Mouse (Mus musculus): ENCODE data around the gene Cd300e. TPM values are rescaled to one million over a fixed set of nuclear protein-coding genes. Genes with fewer than 3 reads are reported as not detected.

The Cd300e gene
- polyA plus RNA-seq, 1 experiment from 2014 or later, result 0.40 TPM

DNA sequence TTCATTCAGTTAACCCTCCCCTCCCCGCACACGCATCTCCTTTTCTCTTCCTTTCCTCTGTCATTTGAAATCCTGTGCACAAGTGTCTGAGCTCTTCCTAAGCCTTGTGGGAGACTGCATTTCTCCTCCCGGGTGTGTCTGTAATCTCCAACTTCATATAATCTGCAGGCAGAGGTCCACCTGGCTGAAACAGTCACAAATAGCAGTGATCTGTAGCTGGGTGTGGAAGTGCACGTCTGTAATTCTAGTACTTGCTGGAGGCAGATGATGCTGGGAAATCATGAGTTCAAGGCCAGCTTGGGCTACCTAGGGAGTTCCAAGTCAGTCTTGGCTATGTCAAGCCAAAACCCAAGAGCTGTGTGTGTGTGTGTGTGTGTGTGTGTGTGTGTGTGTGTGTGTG, 30.2 kb upstream of the Cd300e start:
- no peaks in the 10 kb centered on the region for H3K36me3 ChIP-seq (ENCODE audit: inconsistent target)
- H3K79me2 ChIP-seq (ENCODE audit: inconsistent target), result no peaks in the 10 kb centered on the region
- WGBS (ENCODE audit: missing documents), result 49% methylated on average over 3 of the region's 4 CpGs
- no peak overlapping the region for H3K4me3 ChIP-seq (ENCODE audit: inconsistent target)
- no peak overlapping the region for H3K27ac ChIP-seq

DNA sequence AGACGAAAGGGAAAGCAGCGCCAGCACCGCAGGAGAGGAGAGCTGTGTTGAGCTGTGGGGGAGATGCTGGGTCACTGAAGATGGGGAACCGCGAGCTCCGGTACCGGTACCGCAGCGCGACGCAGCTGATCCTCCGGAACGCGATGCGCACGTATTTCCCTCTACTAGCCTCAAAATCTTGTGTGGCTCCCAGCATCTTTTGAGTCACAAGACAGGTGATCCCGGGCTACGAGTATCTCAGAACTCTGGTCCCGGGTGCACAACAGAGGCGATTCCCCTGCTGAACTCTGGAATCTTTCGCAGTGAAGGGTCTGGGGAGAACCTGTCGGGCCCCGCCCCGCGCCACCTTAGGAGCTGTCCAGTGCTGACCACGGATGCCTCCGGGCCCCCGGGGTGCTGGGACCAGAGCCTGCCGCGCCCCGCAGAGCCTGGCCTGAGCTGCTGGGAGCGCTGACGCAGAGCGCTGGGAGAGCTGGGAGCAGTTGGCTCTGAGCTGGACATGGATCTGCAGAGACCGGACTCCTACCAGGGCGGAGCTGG, 29.5 kb upstream of the Cd300e start, which contains the start of gene Rab37:
Gene Rab37, plus strand, starts transcription at position 70 of the 540 bp plus-strand sequence.
- Histone ChIP-seq H3K79me2 (ENCODE audit: inconsistent target) (no peaks in the 10 kb centered on the region), H3K27ac (no peak within 1 kb of the TSS), H3K4me3 (ENCODE audit: inconsistent target) (no peak within 1 kb of the TSS), H3K36me3 (ENCODE audit: inconsistent target) (no peaks in the 10 kb centered on the region)
- 3% methylated on average over 35 of the region's 36 CpGs for WGBS (ENCODE audit: missing documents)

DNA sequence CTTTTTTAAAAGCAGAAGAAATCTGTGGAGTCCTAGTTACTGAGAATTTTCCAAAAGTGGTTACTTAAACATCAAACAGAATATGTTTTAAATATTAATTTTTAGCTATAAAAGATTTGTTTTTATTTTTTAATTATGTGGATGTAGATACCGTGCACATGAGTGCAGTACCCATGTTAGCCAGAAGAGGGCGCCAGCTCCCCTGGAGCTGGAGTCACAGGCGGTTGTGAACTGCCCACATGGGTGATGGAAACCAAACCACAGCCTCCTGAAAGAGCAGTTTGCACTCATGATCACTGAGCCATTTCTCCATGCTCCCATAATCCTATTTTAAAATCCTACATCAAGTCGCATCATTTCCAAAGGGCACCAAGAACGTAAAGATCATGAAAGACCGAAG, 27.9 kb upstream of the Cd300e start:
- H3K4me3 ChIP-seq (ENCODE audit: inconsistent target), result no peak overlapping the region
- no peak overlapping the region for H3K27ac ChIP-seq
- H3K79me2 ChIP-seq (ENCODE audit: inconsistent target), result no peaks in the 10 kb centered on the region
- WGBS (ENCODE audit: missing documents), result 71% methylated on average over 6 of the region's 6 CpGs
- no peaks in the 10 kb centered on the region for H3K36me3 ChIP-seq (ENCODE audit: inconsistent target)

DNA sequence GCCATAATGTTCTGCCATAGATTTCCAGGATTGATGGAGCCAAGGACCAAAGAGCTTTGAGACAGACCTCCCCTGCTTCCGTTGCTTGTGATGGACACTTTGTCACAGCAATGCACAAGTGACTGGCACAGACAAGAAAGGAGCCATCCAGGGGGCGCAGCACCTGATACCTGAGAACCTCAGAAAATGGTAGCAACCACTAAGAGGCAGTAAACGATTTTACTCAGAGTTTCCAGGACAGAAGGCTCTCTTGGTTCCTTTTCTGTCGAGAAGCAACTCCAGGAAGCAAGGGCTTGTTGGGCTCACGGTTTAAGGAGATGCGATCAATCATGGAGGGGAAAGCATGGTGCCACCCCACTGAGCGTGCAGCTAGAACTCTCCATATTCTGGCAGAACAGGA, 24.2 kb upstream of the Cd300e start:
- Histone ChIP-seq H3K27ac (no peak overlapping the region), H3K4me3 (ENCODE audit: inconsistent target) (no peak overlapping the region), H3K36me3 (ENCODE audit: inconsistent target) (no peaks in the 10 kb centered on the region), H3K79me2 (ENCODE audit: inconsistent target) (no peaks in the 10 kb centered on the region)
- 38% methylated on average over 7 of the region's 7 CpGs for WGBS (ENCODE audit: missing documents)

DNA sequence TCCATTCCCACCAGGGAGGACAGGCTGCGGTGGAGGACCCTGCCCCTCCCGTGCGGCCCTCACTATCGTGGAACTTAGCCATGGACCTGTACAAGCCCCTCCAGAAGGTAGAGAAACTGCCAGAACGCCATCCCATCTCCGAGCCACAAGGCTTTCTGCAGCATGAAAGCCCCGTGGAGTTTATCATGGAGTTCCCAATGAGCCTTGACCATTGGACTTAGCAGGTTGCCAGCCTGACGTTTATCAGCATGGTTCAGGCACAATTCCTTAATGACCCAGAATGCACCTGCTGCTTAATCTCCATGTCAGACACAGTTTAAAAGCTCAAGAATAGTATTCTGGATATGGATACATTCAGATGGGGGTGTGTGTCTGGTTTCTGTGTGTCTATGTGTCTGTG, 23.1 kb upstream of the Cd300e start:
- H3K36me3 ChIP-seq (ENCODE audit: inconsistent target), result no peaks in the 10 kb centered on the region
- no peak overlapping the region for H3K4me3 ChIP-seq (ENCODE audit: inconsistent target)
- 94% methylated on average over 6 of the region's 8 CpGs for WGBS (ENCODE audit: missing documents)
- H3K27ac ChIP-seq, result no peak overlapping the region
- H3K79me2 ChIP-seq (ENCODE audit: inconsistent target), result no peaks in the 10 kb centered on the region

DNA sequence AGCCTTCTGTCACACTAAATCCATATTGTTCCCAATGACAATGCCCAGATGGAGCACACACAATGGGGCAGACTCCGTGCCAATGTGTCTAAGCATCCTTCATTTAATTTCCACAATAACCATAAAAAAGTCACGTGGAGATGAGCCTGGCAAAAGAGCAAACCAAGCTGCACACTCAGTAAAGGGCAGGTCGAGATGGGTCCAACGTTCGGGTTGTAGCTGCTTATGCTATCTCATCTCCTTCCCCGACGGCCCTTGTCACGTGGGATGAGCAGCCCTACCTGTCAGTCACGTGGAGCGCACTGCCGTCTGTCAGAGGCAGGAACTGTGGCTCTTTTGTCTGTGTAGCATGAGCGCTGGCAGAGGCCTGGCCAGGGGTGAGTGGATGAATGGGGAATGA, 22.6 kb upstream of the Cd300e start:
- Histone ChIP-seq H3K79me2 (ENCODE audit: inconsistent target) (no peaks in the 10 kb centered on the region), H3K4me3 (ENCODE audit: inconsistent target) (no peak overlapping the region), H3K36me3 (ENCODE audit: inconsistent target) (no peaks in the 10 kb centered on the region), H3K27ac (no peak overlapping the region)
- whole genome bisulfite sequencing (ENCODE audit: missing documents), result 79% methylated on average over 12 of the region's 12 CpGs

DNA sequence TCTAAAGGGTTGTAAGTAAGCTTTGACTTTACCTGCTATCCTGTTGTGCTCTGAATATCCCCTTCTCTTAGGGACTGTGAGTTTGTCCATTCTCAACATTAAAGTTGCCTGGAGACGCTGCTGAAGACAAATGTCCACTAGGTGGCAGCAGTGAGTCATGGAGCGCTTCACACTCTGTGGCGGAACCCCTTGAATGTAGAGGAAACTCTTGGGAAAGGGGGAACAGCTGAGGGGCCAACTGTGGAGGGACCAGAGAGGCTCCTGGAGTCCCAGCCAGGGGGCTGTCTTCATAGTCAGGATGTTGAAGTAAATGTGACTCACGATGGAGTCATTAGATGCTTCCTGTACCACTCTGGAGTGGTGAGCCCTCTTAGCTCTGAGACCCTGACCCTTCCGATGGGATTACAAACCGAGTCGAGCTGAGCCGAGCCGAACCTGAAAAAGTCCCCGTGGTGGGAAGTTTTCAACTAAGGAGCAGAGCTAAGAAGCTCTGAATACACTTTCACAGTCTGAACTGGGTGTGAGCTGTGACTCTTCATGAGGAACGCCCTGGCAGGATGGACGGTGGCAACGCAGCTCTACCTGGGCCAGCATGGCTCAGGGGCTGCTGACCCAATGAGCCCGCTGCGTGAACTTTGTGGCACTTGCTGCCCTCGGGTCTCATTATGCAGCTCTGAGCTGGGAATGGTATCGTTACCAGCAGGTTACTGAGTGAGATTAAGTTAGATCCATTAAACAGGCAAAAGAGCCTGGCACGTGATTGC, 21.6 kb upstream of the Cd300e start:
- no peak overlapping the region for H3K4me3 ChIP-seq (ENCODE audit: inconsistent target)
- H3K36me3 ChIP-seq (ENCODE audit: inconsistent target), result no peaks in the 10 kb centered on the region
- WGBS (ENCODE audit: missing documents), result 41% methylated on average over 18 of the region's 18 CpGs
- no peak overlapping the region for H3K27ac ChIP-seq
- H3K79me2 ChIP-seq (ENCODE audit: inconsistent target), result no peaks in the 10 kb centered on the region

DNA sequence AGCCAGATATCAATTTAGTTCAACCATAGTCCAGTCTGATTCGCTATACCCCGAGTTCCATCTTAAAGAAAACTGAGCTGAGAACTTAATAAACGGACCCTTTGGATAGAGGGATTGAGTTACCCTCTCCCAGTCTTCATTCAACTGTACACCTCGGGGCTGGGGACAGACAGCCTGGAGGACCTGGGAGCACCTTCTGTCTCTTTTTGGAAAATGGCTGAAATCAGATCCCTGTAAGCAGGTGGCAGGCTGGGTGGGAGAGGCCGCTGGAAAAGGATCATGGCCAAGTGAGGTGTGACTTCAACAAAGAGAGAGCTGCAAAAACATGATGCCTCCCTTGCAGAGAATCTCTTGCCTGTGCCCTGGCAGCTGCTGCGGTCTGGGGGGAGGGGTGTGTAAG, 20.2 kb upstream of the Cd300e start:
- H3K27ac ChIP-seq, result no peak overlapping the region
- H3K79me2 ChIP-seq (ENCODE audit: inconsistent target), result no peaks in the 10 kb centered on the region
- no peaks in the 10 kb centered on the region for H3K36me3 ChIP-seq (ENCODE audit: inconsistent target)
- H3K4me3 ChIP-seq (ENCODE audit: inconsistent target), result no peak overlapping the region
- WGBS (ENCODE audit: missing documents), result 74% methylated on average over 6 of the region's 6 CpGs

DNA sequence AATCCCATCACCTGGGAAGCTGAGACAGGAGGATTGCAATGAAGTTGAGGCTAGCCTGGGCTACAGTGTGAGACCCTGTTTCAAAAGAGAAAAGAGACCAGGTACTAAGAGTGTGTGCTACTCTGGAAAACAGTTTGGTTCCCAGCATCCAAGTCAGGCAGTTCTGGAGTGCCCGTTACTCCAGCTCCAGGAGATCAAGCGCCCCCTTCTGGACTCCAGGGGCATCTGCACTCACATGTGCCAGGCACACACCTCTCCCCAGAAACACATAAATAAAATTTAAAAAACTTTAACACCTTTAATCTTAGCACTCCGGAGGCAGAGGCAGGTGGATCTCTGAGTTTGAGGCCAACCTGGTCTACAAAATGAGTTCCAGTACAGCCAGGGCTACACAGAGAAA, 19.4 kb upstream of the Cd300e start:
- Histone ChIP-seq H3K79me2 (ENCODE audit: inconsistent target) (no peaks in the 10 kb centered on the region), H3K27ac (no peak overlapping the region), H3K4me3 (ENCODE audit: inconsistent target) (no peak overlapping the region), H3K36me3 (ENCODE audit: inconsistent target) (no peaks in the 10 kb centered on the region)
- WGBS (ENCODE audit: missing documents), result 69% methylated on average over 3 of the region's 3 CpGs

DNA sequence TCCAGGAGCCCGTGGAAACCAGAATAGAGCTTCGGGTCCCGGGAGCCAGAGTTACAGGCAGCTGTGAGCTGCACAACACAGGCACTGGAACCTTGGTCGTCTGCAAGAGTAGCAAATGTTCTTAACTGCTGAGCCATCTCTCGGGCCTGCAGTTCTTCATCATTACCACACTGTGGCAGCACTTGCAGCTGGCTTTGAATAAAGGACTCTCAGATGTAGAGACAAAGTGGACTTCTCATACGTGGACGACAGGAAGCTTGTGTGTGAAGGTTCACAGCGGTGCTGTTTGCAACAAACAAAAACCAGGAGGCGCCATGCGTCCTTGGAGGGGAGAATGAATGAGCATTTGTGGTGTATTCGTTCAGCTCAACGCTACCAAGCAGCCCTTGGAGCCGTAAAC, 18.9 kb upstream of the Cd300e start:
- whole genome bisulfite sequencing (ENCODE audit: missing documents), result 25% methylated on average over 13 of the region's 13 CpGs
- Histone ChIP-seq H3K4me3 (ENCODE audit: inconsistent target) (no peak overlapping the region), H3K36me3 (ENCODE audit: inconsistent target) (no peaks in the 10 kb centered on the region), H3K27ac (no peak overlapping the region), H3K79me2 (ENCODE audit: inconsistent target) (no peaks in the 10 kb centered on the region)

DNA sequence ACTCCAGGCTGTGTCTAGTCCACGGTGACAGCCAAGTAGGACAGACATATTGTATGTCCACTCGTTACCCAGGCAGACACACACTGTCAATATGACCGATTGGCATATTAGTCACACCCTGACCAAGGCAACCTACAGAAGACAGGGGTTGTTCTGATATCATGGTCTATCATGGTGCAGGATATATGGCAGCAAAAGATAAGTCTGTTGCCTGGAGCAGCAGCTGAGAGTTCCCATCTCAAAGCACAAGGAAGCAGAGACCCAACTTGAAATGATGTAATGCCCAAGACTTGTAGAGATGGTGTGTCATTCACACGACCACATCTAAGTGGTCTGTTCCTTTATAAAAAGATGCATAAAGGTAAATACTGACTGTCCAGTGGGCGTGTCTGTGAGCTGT, 16.7 kb upstream of the Cd300e start:
- H3K27ac ChIP-seq, result no peak overlapping the region
- 87% methylated on average over 5 of the region's 5 CpGs for WGBS (ENCODE audit: missing documents)
- no peak overlapping the region for H3K4me3 ChIP-seq (ENCODE audit: inconsistent target)
- H3K36me3 ChIP-seq (ENCODE audit: inconsistent target), result no peaks in the 10 kb centered on the region
- H3K79me2 ChIP-seq (ENCODE audit: inconsistent target), result no peaks in the 10 kb centered on the region

DNA sequence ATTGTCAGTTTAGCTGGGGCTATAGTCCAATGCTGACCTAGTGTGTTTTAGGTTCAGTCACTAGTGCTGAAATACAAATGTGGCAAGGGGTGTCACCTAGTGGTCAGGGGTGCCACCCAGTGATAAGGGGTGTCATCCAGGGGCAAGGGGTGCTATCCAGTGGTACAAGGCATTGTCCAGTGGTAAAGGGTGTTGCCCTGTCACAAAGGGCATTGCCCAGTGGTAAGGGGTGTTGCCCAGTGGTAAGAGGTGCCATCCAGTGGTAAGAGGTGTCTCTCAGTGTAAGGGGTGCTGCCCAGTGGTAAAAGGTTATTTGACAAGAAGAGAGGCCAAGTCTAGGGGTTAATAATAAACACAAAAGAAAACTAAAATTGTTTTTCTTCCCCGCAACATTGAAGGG, 15.5 kb upstream of the Cd300e start:
- H3K36me3 ChIP-seq (ENCODE audit: inconsistent target), result no peaks in the 10 kb centered on the region
- 100% methylated on average over 1 of the region's 1 CpGs for WGBS (ENCODE audit: missing documents)
- no peaks in the 10 kb centered on the region for H3K79me2 ChIP-seq (ENCODE audit: inconsistent target)

DNA sequence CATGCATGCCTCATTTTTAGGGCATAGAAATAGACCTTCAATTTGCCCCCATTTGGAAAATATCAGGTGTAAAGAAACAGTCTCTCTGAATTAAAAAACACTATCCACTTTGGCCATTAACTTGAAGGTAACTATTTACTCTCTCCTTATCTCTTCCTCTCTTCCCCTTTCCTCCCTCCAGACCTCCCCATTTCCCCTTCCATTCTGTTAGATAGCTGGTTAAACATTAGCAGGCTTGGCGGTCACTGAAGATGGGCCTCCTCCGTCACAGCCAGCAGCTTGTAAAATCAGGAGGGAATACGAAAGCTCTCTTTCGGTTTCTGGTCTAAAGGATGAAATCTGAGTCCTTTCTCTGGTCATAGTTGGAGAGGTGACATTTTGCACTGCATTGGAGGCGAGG, 13.9 kb upstream of the Cd300e start:
- H3K36me3 ChIP-seq (ENCODE audit: inconsistent target), result no peaks in the 10 kb centered on the region
- 95% methylated on average over 5 of the region's 5 CpGs for WGBS (ENCODE audit: missing documents)
- no peaks in the 10 kb centered on the region for H3K79me2 ChIP-seq (ENCODE audit: inconsistent target)
- H3K4me3 ChIP-seq (ENCODE audit: inconsistent target), result no peak overlapping the region
- no peak overlapping the region for H3K27ac ChIP-seq

More for the DNA sequence above, 15.5 kb upstream of the Cd300e start:
- H3K27ac ChIP-seq, result no peak overlapping the region
- H3K4me3 ChIP-seq (ENCODE audit: inconsistent target), result no peak overlapping the region

DNA sequence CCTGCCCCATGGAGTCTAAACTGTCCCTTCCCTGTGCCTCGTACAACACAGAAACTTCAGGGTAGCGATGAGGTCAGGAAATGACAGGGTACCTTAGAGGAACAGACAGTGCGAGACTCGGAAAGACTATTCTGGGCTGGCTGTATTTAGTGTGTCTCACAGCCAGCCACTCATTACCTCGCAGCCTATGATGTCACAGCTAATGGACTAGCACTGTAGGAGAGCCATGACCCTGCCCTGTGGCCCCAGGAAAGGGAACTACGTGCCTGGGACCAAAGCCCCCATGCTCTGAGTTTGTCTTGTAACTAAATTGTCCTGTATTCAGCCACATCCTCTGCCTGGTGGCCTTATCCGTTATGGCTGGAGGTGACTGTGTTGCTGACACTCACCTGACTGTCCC, 13.4 kb upstream of the Cd300e start:
- Histone ChIP-seq H3K79me2 (ENCODE audit: inconsistent target) (no peaks in the 10 kb centered on the region), H3K27ac (no peak overlapping the region)

DNA sequence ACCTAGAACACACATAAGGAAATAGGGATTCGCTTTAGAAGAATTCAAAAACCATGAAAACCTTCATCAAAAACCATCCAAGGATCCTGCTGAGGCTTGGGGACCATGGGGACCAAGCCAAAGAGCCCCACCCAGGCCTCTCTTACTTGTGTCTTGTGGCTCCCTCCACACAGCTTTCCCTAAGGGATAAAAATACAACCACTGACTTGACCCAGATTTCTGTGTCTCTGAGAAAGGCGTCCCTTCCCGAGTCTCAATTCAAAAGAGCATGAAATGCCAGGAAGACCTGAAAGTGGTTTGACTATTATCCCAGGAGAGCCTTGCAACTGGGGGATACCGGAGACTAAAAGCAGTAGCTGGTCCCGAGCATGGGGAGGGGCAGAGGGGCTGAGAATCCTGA, 11.0 kb upstream of the Cd300e start:
- WGBS (ENCODE audit: missing documents), result 83% methylated on average over 5 of the region's 5 CpGs
- no peaks in the 10 kb centered on the region for H3K36me3 ChIP-seq (ENCODE audit: inconsistent target)
- H3K27ac ChIP-seq, result peak overlapping the region; percentile 73
- no peak overlapping the region for H3K4me3 ChIP-seq (ENCODE audit: inconsistent target)
- no peaks in the 10 kb centered on the region for H3K79me2 ChIP-seq (ENCODE audit: inconsistent target)

More for the DNA sequence above, 13.4 kb upstream of the Cd300e start:
- Histone ChIP-seq H3K4me3 (ENCODE audit: inconsistent target) (no peak overlapping the region), H3K36me3 (ENCODE audit: inconsistent target) (no peaks in the 10 kb centered on the region)
- 79% methylated on average over 7 of the region's 7 CpGs for WGBS (ENCODE audit: missing documents)
